Mouse (Mus musculus) yolk sac, embryonic 10.5 days (tissue): ENCODE measurements at regions not wholly inside any gene's neighbourhood (a gene's known extent, or its start where the extent isn't known, plus 50 kb on each side); places are given as distances from the start of the nearest gene placed in this dataset.

Experiments
- DNase-seq: peaks from one replicate; pipeline ENCODE4 v3.0.0-alpha.2; 2017; ENCODE audit warnings: low spot score

- no peak for DNase-seq
Observed at GRCm38 (mm10) chr2:75138746-75139060, 313.1 kb downstream of the Mtx2 start.

DNA sequence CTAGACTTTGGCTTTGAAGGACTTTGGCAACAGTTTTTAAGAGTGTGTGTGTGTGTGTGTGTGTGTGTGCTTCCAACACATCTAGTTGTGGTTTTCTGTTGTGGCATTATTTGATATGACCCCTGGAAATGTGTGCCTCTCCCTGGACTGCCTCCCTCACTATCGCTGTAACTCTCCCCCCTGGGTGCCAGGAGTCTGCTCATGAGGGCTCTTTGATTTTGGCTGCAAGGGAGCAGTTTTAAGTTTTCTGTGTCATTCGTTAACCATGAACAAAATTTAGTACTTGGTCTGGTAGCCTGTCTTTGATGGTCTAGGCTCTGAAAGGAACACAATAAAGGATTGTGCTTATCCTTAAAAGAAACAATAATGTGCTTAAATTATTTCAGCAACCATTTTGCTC is 313.9 kb downstream of the Mtx2 start:
- DNase-seq, result no peak

- DNase-seq, result no peak
Observed at GRCm38 (mm10) chr2:75142675-75143074, 317.1 kb downstream of the Mtx2 start.

- no peak for DNase-seq
Observed at GRCm38 (mm10) chr2:75144861-75145260, 319.3 kb downstream of the Mtx2 start.

DNA sequence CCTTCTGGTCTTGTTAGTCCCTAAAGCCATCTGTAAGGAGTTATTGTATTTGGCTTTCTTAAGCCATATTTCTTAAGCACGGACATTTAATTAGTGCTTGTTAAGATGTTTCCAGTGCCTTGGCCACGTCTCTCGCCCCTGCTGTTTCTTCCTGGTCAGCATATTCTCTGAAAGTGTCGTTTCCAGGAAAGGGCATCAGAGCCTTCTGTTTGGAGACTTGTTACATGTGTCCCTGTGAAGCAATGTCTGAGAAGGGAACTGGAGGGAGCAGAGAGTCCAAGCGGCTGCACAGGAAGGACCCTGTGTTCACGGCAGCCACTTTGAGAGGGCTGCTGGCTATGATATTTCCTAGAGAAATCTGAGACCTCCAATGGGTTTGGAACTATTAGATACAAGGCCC is 320.7 kb downstream of the Mtx2 start:
- no peak for DNase-seq

DNA sequence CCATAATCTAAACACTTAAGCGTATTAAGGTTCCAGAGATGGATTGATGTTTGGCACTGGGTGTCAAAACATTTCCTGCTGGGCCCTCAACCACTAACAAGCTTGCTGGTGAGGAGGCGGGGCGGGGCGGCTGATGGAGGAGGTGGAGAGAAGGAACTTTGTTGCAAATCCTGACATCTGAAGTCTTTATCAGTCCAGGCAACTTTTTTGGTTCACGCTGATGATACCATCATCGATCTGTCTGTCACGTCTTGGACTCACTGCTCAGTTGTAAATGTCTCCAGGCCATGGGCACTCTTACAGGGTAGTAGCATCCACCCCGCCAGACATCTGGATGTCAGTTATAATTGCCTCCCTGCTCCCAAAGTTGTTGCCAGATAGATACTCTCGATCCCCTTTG is 321.8 kb downstream of the Mtx2 start:
- DNase-seq, result no peak

GRCm38 (mm10) chr2:75147967-75148366 is 322.4 kb downstream of the Mtx2 start:
- no peak for DNase-seq

GRCm38 (mm10) chr2:75149036-75149435 is 323.4 kb downstream of the Mtx2 start:
- no peak for DNase-seq

DNA sequence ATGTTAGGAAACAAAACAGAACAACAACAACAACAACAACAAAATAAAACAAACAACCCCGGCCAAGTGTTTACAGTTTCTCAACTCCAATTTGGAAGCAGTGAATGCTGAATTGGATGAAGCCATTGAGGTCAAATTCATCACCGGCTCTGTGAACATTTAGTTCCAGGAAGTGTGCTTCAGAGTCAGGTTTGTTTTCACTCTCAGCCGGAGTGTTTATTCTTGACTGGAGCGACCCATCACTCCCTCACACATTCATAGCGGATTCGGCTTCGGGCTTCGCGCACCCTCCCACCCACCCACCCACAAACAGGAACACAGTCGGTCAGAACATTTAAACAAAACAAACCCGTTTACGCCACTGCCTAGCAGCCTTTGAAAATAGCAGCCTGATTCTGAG is 324.0 kb downstream of the Mtx2 start:
- DNase-seq, result no peak

DNA sequence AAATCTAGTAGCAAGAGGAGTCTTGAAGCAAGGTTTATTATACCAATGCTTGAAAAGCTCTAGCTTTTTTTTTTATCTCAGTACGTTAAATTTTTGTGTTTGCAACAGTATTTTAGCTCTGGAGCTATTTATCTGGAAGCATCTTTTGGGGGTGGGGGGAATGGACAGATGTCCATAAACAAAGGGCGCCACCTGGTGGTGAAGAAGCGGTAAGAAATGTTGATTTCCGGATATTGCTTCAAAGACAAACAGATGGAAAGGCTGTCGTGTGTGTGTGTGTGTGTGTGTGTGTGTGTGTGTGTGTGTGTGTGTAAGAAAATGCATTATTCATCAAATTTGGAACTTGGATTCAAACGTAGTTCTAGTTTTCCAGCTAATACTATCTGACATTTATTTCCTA is 325.4 kb downstream of the Mtx2 start:
- DNase-seq, result no peak

- no peak for DNase-seq
Observed at GRCm38 (mm10) chr2:75151519-75151918, 325.9 kb downstream of the Mtx2 start.

DNA sequence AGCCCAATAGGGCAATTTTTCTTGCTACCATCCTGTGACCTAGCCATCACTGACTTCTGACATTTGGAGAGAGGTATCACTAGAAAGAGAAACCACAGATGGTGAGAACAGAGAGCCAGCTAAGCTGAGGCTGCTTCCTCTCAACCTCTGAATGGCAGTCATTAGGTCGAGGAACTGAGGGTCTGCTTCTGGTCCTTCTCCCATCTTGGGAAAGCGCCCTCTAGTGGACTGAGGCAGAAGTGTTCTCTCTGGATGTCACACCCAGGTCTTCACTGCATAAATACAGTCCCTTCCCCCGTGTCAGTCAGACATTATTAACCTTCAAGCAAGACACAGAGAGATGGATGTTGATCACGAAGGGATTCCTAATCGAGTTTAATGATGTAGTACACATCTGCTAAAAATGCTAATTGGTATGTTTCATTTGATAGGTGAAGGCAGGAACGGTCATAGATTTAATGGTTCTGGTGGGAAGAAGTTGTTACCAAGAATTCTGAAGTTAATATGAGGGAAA is 326.9 kb downstream of the Mtx2 start:
- DNase-seq, result no peak

- DNase-seq, result no peak
Observed at GRCm38 (mm10) chr2:75154448-75154847, 328.8 kb downstream of the Mtx2 start.

DNA sequence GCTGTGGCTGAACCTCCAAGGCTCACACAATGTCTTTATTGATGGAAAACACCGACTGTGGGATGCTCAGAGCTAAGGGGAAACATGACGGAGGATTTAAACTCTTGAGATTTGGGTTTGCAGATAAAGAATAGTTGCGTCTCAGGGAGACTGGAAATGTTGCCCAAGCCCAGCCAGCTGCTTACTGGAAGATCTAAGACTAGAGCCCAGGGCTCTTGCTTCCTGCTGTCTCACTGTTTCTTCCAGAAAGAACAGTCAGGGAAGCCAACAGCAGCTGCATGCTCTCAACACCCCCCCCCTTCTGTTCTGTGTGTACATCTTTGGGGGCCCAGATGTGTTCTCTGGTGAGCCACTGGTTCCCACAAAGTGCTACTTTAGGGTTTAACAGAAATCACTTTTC is 333.0 kb downstream of the Mtx2 start:
- DNase-seq, result no peak

GRCm38 (mm10) chr2:75161075-75161474 is 335.5 kb downstream of the Mtx2 start:
- DNase-seq, result no peak

DNA sequence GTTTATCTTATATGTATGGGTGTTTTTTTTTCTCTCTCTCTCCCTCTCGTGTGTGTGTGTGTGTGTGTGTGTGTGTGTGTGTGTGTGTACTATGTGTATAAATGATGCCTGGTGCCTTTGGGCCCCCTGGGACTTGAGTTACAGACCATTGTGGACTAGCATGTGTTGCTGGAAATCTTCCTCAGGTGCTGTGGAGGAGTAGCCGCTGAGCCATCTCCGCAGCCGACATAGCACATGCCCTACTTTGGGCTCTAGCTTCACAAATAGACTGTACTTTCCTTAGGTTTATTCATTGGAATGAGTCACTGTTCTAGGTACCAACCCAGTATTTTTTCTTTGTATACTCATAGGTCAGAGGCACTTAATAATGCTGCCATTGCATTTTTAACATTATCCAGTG is 339.4 kb downstream of the Mtx2 start:
- DNase-seq, result no peak

- DNase-seq, result no peak
Observed at GRCm38 (mm10) chr2:75176267-75176666, 350.7 kb downstream of the Mtx2 start.

DNA sequence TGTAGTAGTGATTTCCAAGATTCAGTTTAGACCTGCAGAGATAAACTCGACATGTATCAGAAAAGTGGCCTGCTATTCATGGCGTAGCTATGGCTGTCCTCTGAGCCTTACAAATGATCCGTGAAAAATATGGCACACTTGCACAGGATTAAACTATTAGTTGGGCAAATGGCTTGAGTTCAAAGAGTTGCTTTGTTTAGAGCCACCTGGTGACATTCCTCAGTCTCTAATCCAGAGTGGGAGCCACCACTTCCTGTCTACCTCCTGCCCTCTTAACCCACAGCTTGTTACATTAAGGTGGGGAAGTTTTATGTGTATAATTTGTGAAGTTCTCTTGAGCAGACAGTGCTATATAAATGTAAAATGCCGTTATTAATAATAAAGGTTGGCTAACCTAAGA is 357.7 kb downstream of the Mtx2 start:
- no peak for DNase-seq

GRCm38 (mm10) chr2:75202587-75203220 is 377.1 kb downstream of the Mtx2 start:
- no peak for DNase-seq

DNA sequence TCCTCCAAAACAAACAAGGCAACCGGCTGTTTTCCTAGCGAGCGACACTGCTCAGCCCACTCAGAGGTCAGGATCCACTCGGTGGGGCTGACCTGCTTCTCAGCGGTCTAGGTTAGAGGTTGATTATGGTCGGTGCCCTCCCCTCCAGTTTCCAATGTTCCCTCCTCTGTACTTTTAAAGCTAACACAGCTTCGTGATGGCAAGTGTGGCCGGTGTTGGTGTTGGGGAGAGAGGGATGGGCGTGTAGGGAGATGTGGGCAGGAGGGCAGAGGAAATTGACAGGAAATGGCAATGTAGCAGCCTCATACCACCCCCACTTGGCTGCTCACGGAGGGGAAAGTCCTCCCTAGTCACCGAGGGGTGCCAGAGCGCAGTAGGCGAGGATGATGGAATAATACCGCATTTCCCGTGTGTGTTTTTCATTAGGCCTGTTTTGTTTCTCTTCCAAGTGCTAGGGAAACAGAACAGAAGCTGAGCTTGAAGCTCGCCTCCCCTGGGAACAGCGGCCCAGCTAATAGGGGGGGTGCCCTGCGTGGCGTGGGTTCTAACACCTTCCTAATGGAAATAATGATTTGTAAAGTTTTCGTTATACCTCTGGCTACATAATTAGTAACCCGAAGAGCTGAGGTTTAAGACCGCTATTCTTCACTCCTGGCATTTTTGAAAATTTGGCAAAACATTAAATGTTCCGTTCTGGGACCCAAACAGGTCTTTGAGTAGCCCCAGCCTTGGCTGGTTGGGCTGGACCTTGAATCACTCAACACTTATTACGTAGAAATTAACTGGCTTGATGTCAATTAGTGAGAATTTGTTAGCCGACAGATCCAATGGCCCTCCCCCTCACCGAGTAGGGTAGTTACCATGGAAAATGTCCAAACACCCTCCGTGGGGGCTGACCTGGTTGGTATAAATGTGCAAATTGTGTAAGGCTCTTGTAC is 383.5 kb downstream of the Mtx2 start:
- no peak for DNase-seq

GRCm38 (mm10) chr2:75209790-75210583 is 384.4 kb downstream of the Mtx2 start:
- DNase-seq, result no peak

DNA sequence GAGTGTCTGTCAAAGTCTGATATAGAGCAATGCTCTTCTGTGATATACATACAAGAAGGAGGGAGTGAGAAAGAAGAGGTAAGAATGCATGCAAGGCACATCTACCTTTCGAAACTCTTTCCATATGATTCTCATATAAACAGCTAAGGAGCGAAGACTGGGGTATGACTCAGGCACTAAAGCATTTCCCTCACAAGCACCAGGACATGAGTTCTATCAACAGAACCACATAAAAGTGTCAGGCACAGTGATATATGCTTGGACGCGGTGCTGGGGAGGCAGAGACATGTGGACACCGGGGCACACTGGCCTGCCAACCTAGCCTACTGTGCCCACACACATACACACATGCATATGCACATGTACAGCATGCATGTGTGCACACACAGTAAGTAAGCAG is 391.3 kb downstream of the Mtx2 start:
- no peak for DNase-seq
